In the genomic region with DNA sequence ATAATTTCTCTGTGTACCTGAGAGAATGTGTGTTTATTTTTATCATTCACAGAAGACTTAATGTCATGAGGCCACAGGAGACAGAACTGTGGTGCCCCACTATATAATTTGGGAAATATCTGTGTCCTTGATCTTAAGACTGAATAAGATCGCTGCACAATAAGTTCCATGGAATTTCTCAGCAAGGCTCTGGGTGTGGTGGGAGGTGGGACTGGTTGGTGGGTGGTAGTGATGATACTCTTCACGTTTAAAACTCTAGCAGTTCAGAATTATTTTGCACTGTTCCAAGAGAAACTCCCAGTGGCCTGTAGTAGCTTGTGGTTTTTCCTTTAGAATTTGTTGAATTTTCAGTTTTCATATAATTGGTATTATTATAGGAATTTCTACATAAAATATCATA, we compare ENCODE assay signal across 22 mouse cellular contexts.
"Had no signal": no experiment of that assay in that cellular context is flagged by ENCODE, and none has a peak within 500 bp of the region (broad histone marks: within the 10 kb centered on the region; RNA-seq: fewer than 3 reads in every experiment).

No protein-coding gene starts in this region.

- H3K9me3 ChIP-seq: liver, embryonic 13.5 days; midbrain, embryonic 12.5 days; midbrain, embryonic 15.5 days; neural tube, embryonic 12.5 days; neural tube, embryonic 15.5 days; stomach, embryonic 15.5 days had no signal

- DNase-seq: kidney, adult 18-20 months; kidney, adult 9 months; kidney, postnatal 25 days; layer of hippocampus, adult 9-11 months; liver, embryonic 13.5 days; lung, embryonic 14.5 days; right cerebral cortex, postnatal 25 days; spleen, adult 18-20 months; thymus, adult 18-20 months; thymus, postnatal 36 days had no signal

- H3K9ac ChIP-seq: liver, embryonic 13.5 days; lung, embryonic 14.5 days; midbrain, embryonic 12.5 days; midbrain, embryonic 15.5 days; neural tube, embryonic 12.5 days; neural tube, embryonic 15.5 days; stomach, embryonic 15.5 days had no signal

- H3K36me3 ChIP-seq: liver, embryonic 13.5 days; midbrain, embryonic 12.5 days; midbrain, embryonic 15.5 days; neural tube, embryonic 12.5 days; neural tube, embryonic 15.5 days; stomach, embryonic 15.5 days had no signal

- H3K27ac ChIP-seq: kidney, postnatal 0 days; layer of hippocampus, adult 2 months; left cerebral cortex, adult 2 months; liver, embryonic 13.5 days; macrophage; midbrain, embryonic 12.5 days; midbrain, embryonic 15.5 days; neural tube, embryonic 12.5 days; neural tube, embryonic 15.5 days; stomach, embryonic 15.5 days had no signal

- H3K4me3 ChIP-seq: layer of hippocampus, adult 2 months; left cerebral cortex, adult 2 months; liver, embryonic 13.5 days; midbrain, embryonic 12.5 days; midbrain, embryonic 15.5 days; neural tube, embryonic 12.5 days; neural tube, embryonic 15.5 days; stomach, embryonic 15.5 days had no signal

- H3K4me2 ChIP-seq: liver, embryonic 13.5 days; lung, embryonic 14.5 days; midbrain, embryonic 12.5 days; midbrain, embryonic 15.5 days; neural tube, embryonic 12.5 days; neural tube, embryonic 15.5 days; stomach, embryonic 15.5 days had no signal

- H3K4me1 ChIP-seq: liver, embryonic 13.5 days; midbrain, embryonic 12.5 days; midbrain, embryonic 15.5 days; neural tube, embryonic 12.5 days; neural tube, embryonic 15.5 days; stomach, embryonic 15.5 days had no signal

- H3K27me3 ChIP-seq: liver, embryonic 13.5 days; midbrain, embryonic 12.5 days; midbrain, embryonic 15.5 days; neural tube, embryonic 12.5 days; neural tube, embryonic 15.5 days; stomach, embryonic 15.5 days had no signal

- ATAC-seq: inflammation-experienced regulatory T-cells, adult 6 months; intestine, embryonic 16.5 days; lung, postnatal 0 days; midbrain, embryonic 15.5 days had no signal
